Mouse (Mus musculus) retina, adult 2 months (tissue): ENCODE measurements around the gene 2010111I01Rik.
"Not testable (repeated sequence)": the region's sequence is repeated elsewhere in the genome, so short reads cannot be mapped to it uniquely, and the experiment has no call there.

ENCODE experiments used
- DNase-seq: peaks from one replicate; pipeline ENCODE4 v3.0.0-alpha.2; 2012; ENCODE audit warnings: low read depth, low spot score

2010111I01Rik gene

GRCm38 (mm10) chr13:63074676-63074991 is 109.9 kb downstream of the 2010111I01Rik start:
- no peak for DNase-seq

- no peak for DNase-seq
Observed at GRCm38 (mm10) chr13:63075331-63075855, 110.7 kb downstream of the 2010111I01Rik start.

DNA sequence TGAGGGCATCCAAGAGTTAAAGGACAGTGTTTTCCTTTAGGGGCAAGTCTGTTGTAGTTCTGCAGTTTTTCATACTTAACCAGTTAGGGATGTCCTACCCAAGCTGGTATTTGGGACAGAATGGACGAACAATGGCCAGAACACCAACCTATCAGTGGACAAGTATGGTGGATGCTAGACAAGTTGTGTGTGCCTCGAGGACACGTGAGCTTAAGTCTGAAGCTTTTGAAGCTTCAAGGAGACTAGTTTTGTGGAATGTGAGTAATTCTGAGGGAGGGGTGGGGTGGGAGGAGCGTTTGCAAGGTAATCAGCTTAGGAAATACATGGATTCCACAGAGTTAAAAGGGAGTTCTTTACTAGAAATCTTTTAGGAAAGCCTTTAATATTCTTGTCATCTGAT is 115.5 kb downstream of the 2010111I01Rik start:
- no peak for DNase-seq

DNA sequence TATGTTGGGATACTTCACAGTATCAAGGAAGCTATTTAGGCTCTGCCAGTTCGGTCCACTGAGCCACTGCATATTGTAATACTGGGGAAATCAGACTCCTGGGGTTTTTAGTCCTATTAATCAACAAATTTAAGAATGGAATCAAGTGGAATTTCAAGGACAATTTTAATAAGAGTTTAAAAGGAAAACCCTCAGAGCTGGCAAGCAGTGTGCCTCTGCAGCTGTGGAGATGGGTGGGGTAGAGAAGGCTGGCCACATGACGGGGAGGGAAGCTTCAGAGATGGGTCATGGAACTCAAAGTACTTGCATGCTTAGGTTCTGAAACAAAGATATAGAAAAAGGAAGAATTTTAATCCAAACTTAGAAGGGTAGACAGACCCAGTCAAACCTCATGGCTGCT is 116.1 kb downstream of the 2010111I01Rik start:
- no peak for DNase-seq

GRCm38 (mm10) chr13:63082555-63083136 is 118.0 kb downstream of the 2010111I01Rik start:
- no peak for DNase-seq

DNA sequence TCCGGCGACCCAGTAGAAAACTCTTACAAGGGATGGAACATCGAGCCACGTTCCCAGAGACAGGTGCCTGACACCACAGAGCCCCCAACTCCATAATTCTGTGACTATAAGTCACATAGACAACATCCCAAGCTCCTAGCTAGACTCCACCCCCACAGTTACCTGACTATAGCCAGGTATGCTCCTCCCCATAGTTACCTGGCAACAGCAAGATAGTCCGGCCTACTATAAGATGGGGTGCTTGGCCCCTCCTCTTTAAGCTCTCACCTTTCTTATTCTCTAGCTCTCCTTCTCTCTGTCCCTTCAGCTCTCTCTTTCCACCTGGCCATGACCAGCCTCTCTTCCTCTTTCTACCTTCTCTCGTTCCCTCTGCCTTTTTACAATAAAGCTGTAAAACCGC is 118.4 kb downstream of the 2010111I01Rik start:
- DNase-seq: not testable (repeated sequence)

DNA sequence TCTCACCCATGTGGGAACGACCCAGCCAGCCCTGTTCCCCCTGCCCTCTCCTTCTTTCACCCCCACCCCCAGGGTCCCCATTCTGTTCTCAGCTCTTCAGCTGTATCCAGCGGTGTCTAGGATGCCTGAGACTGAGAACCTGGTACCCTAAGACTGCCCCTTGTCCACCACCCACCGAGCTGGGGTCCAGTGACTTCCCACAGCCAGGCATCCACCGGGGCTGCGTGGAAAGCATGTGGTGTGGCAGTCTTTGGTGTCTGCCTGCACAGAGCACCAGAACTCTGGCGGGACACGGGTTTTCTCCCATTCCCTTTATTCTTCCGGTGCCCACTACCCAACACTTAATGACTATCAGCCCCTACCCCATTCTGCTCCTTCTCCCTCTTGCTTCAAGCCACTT is 119.0 kb downstream of the 2010111I01Rik start:
- no peak for DNase-seq

DNA sequence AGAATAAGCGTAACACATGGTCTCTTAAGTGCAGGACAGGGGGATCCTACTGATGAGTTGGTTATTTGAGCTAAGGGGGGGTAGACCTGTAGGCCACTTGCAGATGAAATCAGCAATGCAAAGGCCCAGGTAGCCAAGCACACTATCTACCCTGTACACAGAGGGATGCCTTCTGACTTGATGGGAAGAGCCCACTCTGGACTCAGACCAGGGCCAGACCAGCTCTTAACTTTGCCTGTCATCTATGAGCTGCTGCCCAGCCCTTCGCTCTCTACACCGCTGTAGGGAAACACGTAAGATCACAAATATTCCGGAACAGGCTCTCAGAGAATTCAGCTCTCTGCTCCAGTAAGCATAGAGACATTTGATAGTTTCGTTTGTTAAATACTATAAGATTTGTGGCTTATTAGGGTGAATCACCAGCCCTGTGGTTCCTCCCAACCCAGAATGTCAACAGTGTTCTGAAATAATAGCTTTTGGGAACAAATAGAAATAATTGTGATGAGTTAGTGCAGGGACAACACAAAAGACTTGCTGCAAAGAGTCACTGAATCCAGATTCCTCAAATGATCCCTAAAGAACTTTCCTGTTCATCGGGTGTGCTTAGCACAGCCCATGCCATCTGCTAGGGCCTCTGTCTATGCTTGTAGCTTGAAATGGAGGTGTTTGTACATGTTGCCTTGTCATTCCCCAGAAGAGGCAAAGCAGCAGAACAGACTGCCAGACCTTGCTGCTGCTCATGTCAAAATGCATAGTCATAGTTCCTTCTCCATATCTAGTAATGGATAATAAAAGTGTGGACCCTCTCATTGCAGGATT is 123.4 kb downstream of the 2010111I01Rik start:
- DNase-seq: no peak

DNA sequence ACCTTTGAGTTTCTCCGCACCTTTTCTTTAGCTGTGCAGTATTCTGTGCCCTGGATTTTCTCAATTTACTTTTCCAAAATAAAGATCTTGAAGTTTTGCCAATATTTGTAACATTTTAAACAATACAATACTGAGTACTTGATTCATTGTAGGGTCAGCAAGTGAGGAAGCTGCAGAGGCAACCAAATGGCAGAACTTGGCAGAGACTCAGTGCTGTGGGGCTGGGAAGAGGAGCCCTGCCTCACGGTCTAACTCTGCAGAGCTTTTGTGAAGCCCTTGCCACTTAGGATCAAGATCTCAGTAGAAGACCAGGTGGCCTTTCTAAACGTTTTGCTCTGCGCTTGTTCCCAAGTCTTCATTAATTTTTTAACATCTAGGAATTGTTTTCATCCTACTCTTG is 124.8 kb downstream of the 2010111I01Rik start:
- DNase-seq: no peak

- no peak for DNase-seq
Observed at GRCm38 (mm10) chr13:63091246-63091645, 126.6 kb downstream of the 2010111I01Rik start.

- DNase-seq: no peak
Observed at GRCm38 (mm10) chr13:63092299-63092698, 127.6 kb downstream of the 2010111I01Rik start.

GRCm38 (mm10) chr13:63092874-63093273 is 128.2 kb downstream of the 2010111I01Rik start:
- DNase-seq: no peak

DNA sequence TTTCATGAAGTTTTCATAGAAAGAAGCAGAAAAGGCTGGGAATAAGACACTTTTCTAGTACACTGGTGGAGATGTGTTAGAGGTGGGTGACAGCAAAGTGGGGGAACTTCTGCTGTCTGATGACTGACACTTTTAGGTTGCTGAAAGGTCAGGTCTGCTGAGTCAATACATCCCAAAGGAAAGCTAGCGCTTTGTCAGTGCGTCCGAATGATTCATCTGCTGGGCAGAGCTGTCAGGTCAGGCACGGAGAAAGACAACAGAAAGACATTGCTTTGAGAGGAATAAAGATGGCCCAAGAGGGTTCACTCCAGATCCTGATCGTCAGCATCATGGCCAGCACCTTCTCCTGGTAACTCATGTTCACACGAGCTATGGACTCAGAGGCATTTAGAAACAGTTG is 128.9 kb downstream of the 2010111I01Rik start:
- DNase-seq: no peak

GRCm38 (mm10) chr13:63094317-63095131 is 129.8 kb downstream of the 2010111I01Rik start:
- DNase-seq: no peak

- no peak for DNase-seq
Observed at GRCm38 (mm10) chr13:63096764-63097163, 132.1 kb downstream of the 2010111I01Rik start.

DNA sequence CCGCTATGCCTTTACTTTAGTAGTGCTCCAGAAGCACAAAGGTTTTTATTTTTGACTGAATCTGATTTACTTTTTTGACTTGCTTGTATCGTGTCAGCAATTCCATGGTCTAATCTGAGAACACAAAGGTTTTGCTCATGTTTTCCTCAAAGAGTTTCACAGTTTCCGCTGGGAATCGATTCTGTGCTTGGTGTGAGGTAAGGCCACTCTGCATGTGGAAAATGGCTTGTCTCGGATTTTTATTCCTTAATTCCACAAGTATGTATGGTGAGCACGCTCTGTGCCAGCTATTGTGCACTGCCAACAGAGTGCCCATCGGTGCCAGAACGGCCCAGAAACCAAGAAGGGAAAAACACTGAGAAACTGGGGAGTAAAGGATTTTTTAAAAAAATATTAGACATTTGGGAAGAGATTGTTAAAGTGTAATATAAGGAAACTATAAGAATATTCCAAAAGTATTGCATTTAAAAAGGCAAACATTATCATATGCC is 132.8 kb downstream of the 2010111I01Rik start:
- DNase-seq: no peak

DNA sequence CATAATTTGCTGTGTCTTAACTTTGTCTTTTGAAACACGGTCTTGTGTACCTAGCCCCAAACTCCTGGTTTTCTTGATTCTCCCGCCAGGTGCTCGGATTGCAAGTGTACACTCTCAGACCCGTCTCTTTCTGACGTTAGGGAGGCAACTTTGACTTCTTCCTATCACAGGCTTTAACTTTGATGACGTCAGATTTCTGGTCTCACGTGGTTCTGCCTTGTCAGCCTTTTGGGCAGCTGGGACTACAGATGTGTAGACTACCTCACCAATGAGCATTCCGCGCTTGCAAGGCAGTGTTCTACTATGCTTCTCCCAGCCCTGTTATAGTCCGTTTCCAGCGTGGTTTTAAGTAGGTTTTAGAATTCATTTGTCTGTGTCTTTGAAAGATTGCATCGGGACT is 137.1 kb downstream of the 2010111I01Rik start:
- no peak for DNase-seq

DNA sequence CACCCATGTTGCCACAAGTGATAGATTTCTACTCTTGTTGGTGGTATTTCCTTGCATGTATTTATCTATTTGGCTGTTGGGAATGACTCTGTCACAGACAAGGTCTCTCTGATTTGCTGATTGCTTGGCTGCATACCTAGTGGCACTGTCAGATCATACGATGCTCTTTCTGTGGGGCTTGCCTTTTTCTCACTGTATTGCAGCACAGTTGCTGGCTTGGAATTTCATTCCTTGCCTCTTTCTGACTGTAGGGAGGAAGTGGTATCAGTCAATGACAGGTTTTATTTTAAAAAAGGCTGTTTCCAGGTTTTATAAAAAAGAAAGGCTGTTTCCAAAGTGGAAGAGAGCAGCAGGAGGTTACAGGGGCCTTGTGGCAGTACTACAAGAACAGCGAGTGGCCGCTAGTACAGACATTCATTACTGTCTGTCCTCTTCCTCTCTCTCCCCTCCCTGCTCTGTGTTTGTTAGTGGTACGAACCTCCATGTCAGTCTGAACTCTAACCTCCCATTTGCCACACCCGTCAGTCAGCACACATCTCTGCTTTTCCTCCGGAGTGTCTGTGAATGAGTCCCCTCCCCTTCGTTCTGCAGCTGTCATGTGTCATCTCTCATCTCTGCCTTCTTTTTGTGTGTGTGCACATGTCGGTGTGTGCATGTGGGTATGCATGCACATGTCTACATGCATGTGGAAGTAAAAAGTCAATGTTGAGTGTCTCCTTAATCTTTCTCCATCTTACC is 138.3 kb downstream of the 2010111I01Rik start:
- no peak for DNase-seq

DNA sequence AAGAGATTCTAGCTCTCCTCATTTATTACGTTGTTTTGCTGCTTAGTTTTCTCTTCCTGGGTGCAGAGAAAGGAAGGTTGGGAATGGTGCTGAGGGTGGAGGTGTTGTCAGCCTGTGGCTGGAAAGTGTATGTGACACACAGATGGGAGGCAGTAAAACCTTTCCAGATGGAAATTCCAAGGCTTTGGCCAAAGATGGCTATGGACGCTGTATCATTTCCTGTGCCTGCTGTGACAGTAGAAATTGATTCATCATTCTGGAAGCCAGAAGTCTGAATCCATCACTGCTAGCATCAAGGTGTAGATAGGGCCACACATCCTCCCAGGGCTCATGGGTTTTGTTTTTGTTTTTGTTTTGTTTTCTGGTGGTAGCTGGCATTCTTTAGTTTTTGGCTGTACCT is 141.9 kb downstream of the 2010111I01Rik start:
- no peak for DNase-seq

GRCm38 (mm10) chr13:63108601-63109000 is 143.9 kb downstream of the 2010111I01Rik start:
- DNase-seq: no peak

- no peak for DNase-seq
Observed at GRCm38 (mm10) chr13:63111297-63112042, 146.8 kb downstream of the 2010111I01Rik start.
